Mouse (Mus musculus): ENCODE data around the gene Mbnl1.

- TF ChIP-seq POLR2A (IDR thresholded peaks at IDR 0.05; ENCODE audit: insufficient read depth, low read depth, low read length) (no peak), CTCF (IDR thresholded peaks at IDR 0.05; ENCODE audit: insufficient read depth, low read depth, low read length) (no peak)
Measured at GRCm38 (mm10) chr3:60587149-60587548, 114.5 kb downstream of the Mbnl1 start.
